Mouse (Mus musculus) heart, embryonic 10.5 days (tissue): Measurements from ENCODE around the gene Cacna1g. TPM values are rescaled to one million over a fixed set of nuclear protein-coding genes. Genes with fewer than 3 reads are reported as not detected.
A peak's percentile ranks its signal among the peaks of the same experiment; 100 is the strongest.
"Not testable (repeated sequence)": the region's sequence is repeated elsewhere in the genome, so short reads cannot be mapped to it uniquely, and the experiment has no call there.

Source experiments
- DNase-seq: peaks from one replicate; pipeline ENCODE4 v3.0.0-alpha.2; 2017; ENCODE audit warnings: low spot score
- H3K27ac ChIP-seq: fragments of 300-500 bp; sonication (generic); 2 replicates; pipeline ENCODE4 v1.5.1; 2016; ENCODE audit warnings: mild to moderate bottlenecking
- H3K27me3 ChIP-seq: fragments of 300-500 bp; sonication (generic); 2 replicates; pipeline ENCODE4 v1.6.1; 2016; ENCODE audit warnings: mild to moderate bottlenecking; ENCODE audit not compliant: poor library complexity, insufficient read depth, severe bottlenecking
- H3K36me3 ChIP-seq: fragments of 300-500 bp; sonication (generic); 2 replicates; pipeline ENCODE4 v1.6.1; 2016; ENCODE audit warnings: mild to moderate bottlenecking, moderate library complexity
- H3K4me1 ChIP-seq: fragments of 300-500 bp; sonication (generic); 2 replicates; pipeline ENCODE4 v1.6.1; 2016; ENCODE audit warnings: mild to moderate bottlenecking
- H3K4me3 ChIP-seq: fragments of 300-500 bp; sonication (generic); 2 replicates; pipeline ENCODE4 v1.5.1; 2016; ENCODE audit warnings: mild to moderate bottlenecking, moderate library complexity
- H3K9me3 ChIP-seq: fragments of 300-500 bp; sonication (generic); 2 replicates; pipeline ENCODE4 v1.6.1; 2016; ENCODE audit warnings: mild to moderate bottlenecking, moderate library complexity
- WGBS: fragments of 180-500 bp; shearing (Covaris S2); methylation state at CpG from one replicate; pipeline ENCODE4 v1.1.7; 2016; 5-methylcytosine and 5-hydroxymethylcytosine counted together
- polyA plus RNA-seq: library from polyadenylated mRNA; unstranded; fragments of >200 nt; fragmentation: Nextera tagmentation; extraction: Ambion mirVana; gene quantifications from 2 replicates; pipeline ENCODE4 v1.2.1, GENCODE M21; 2016

Cacna1g gene
- polyA plus RNA-seq, 1 experiment from 2014 or later: 2.4 TPM

DNA sequence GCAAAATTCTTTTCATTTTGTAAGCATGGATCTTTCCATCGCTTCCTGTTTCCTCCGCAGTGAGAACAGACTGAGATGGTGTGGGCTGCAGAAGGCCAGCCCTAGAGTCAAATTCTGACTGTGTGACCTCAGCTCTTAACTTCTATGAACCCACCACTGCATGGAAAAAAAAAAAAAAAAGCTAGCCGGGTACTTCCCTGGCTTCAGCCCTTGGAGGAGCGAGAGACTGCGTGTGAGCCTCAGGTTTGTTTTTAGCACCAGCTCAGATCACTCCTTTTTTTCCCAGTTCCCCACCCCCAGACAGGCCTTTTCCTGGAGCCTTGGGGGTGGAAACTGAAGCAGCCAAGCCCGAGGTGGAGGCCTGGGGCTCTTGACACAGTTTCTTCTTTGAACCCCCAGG, 68.7 kb downstream of the Cacna1g start:
- DNase-seq: no peak
- no peak overlapping the region for H3K4me3 ChIP-seq
- no peaks in the 10 kb centered on the region for H3K9me3 ChIP-seq
- peaks cover 34% of the 10 kb centered on the region for H3K4me1 ChIP-seq
- peaks cover 70% of the 10 kb centered on the region for H3K27me3 ChIP-seq
- H3K36me3 ChIP-seq: no peaks in the 10 kb centered on the region
- 40% methylated on average over 6 of the region's 6 CpGs for WGBS
- H3K27ac ChIP-seq: no peak overlapping the region

DNA sequence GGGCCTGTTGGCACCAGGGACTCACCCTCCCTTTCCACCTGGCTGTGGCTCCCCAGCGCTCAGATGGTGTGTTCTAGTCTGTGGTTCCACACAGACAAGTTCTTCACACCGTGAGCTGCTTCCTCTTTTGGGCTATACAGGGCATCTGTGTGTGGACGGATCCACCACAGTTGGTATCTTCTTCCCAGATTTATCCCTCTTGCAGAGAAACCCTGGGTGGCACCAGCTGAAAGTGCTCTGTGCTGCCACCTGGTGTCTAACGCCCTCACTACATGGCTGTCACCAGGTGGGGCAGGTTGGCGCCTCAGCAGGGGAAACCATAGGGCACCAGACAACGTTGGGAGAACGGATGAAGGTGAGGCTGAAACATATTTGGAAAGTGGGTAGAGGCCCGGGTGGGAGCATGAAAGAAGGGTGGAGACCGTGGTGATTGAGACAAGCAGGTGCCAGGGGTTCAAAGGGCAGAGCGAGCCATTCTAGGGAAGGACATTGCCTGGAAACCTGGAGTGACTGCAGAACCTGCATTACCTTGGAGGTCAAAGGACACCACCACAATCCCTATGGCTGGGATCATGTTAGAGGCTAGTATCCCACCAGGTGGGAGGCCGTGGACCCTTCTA, 69.2 kb downstream of the Cacna1g start:
- Histone ChIP-seq H3K27me3 (peaks cover 64% of the 10 kb centered on the region), H3K9me3 (no peaks in the 10 kb centered on the region), H3K36me3 (no peaks in the 10 kb centered on the region), H3K27ac (no peak overlapping the region), H3K4me1 (peaks cover 32% of the 10 kb centered on the region), H3K4me3 (no peak overlapping the region)
- DNase-seq: no peak
- 23% methylated on average over 11 of the region's 11 CpGs for WGBS

DNA sequence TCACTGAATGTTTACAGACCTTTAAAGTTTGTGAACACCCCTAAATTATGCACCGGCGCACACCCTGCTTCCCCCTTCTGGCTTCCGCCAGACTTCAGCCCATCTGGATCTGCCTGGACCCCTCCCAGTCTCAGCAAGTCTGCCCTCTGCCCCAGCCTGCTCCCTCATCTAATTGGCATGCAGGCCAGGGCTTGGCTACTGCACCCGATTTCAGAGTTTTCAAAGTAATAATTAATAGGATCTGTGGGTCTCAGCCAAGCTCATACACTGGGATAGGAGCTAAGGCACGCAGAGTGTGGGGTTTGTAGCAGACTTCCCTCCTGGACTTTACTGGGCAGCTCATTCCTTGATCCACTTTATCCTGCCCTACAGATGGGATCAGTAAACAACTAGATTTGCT, 69.8 kb downstream of the Cacna1g start:
- Histone ChIP-seq H3K4me1 (peaks cover 27% of the 10 kb centered on the region), H3K9me3 (no peaks in the 10 kb centered on the region), H3K27ac (no peak overlapping the region), H3K27me3 (peaks cover 58% of the 10 kb centered on the region), H3K4me3 (no peak overlapping the region), H3K36me3 (no peaks in the 10 kb centered on the region)
- WGBS: 58% methylated on average over 5 of the region's 5 CpGs
- DNase-seq: no peak

- peaks cover 22% of the 10 kb centered on the region for H3K4me1 ChIP-seq
- WGBS: 77% methylated on average over 10 of the region's 10 CpGs
- DNase-seq: no peak
- H3K9me3 ChIP-seq: no peaks in the 10 kb centered on the region
- H3K36me3 ChIP-seq: no peaks in the 10 kb centered on the region
- no peak overlapping the region for H3K27ac ChIP-seq
- H3K4me3 ChIP-seq: no peak overlapping the region
- H3K27me3 ChIP-seq: peaks cover 54% of the 10 kb centered on the region
Observed at GRCm38 (mm10) chr11:94403757-94404156, 70.2 kb downstream of the Cacna1g start.

DNA sequence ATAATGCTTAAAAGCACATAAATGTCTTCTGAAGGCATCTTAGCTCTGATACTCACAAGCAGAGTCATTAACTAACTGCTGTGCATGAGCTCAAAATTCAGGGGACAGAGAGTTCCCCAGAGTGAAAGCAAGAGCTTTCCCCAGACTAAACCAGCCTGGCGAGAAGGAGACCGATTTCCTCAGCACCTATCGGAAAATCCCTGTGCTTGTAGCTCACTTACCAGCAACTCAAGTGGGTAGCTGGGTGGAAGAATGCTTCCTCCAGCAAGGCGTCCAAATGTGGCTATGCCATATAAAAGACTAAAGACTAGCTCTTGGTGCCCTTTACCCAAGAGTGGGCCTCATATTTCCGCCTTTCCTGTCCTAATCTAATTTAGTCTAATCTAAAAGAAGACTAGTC, 71.3 kb downstream of the Cacna1g start:
- WGBS: 68% methylated on average over 5 of the region's 5 CpGs
- Histone ChIP-seq H3K9me3 (no peaks in the 10 kb centered on the region), H3K4me3 (no peak overlapping the region), H3K27me3 (peaks cover 47% of the 10 kb centered on the region; the same call in 1 of the 2 replicates), H3K36me3 (no peaks in the 10 kb centered on the region), H3K4me1 (peaks cover 17% of the 10 kb centered on the region), H3K27ac (no peak overlapping the region)
- no peak for DNase-seq

DNA sequence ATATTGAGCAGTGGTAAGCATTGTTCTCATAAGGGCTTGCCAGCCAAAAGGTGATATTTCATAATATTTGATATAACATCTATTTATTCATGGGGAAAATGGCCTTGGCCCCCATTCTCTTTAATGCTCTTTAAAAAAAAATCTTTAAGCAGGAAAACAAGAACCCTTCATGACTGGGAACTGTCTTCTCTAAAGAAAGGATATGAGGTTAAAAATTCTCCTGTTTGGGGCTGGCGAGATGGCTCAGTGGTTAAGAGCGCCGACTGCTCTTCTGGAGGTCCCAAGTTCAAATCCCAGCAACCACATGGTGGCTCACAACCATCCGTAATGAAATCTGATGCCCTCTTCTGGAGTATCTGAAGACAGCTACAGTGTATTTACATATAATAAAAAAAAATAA, 72.0 kb downstream of the Cacna1g start:
- not testable (repeated sequence) for H3K27ac ChIP-seq, H3K4me3 ChIP-seq, DNase-seq, H3K9me3 ChIP-seq, H3K36me3 ChIP-seq
- H3K27me3 ChIP-seq: peaks cover 40% of the 10 kb centered on the region; the same call in 1 of the 2 replicates
- 83% methylated on average over 4 of the region's 4 CpGs for WGBS
- H3K4me1 ChIP-seq: peaks cover 11% of the 10 kb centered on the region

DNA sequence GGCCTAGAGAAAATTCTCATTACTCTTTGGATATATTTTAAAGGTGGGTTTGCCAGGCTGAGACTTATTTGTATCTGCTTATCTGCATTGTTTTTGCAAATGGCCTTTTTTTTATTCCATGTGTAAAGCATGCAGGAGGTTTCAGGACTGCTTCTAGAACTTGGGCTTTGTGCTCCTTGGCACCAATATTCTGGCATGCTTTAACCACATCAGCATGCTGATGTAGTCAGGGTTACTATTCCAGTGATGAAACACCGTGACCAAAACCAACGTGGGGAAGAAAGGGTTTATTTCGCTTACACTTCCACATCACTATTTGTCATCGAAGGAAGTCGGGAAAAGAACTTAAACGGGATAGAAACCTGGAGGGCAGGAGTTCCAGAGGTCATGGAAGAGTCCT, 73.0 kb downstream of the Cacna1g start:
- Histone ChIP-seq H3K27ac (no peak overlapping the region), H3K27me3 (peaks cover 29% of the 10 kb centered on the region; the same call in 1 of the 2 replicates), H3K36me3 (no peaks in the 10 kb centered on the region), H3K4me1 (peaks cover 11% of the 10 kb centered on the region), H3K9me3 (no peaks in the 10 kb centered on the region), H3K4me3 (no peak overlapping the region)
- DNase-seq: no peak
- whole genome bisulfite sequencing: 73% methylated on average over 6 of the region's 6 CpGs

DNA sequence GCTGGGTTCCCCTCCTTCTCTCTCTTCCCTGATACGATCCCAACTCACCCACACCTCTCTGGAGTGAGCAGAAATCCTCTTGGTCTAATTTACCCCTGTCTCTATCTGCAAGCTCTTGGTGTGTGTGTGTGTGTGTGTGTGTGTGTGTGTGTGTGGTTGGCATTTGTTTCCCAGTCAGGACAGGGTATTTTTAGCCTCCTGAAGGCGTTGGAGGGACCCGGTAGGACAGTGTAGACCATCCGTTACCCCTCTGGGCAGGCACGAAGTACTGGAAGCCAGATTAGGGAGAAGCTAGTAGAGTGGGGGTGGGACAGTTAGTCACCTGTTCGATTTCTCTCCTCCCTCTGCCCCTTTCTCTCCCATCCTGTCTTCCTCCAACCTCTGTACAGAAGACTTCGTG, 79.9 kb downstream of the Cacna1g start:
- WGBS: 50% methylated on average over 7 of the region's 7 CpGs
- H3K36me3 ChIP-seq: no peaks in the 10 kb centered on the region

GRCm38 (mm10) chr11:94393490-94393889, 80.5 kb downstream of the Cacna1g start:
- not testable (repeated sequence) for H3K4me3 ChIP-seq, DNase-seq, H3K36me3 ChIP-seq, H3K27ac ChIP-seq, H3K9me3 ChIP-seq
- H3K27me3 ChIP-seq: peaks cover 41% of the 10 kb centered on the region
- WGBS: 73% methylated on average over 4 of the region's 4 CpGs
- H3K4me1 ChIP-seq: peaks cover 15% of the 10 kb centered on the region

More for the DNA sequence above, 79.9 kb downstream of the Cacna1g start:
- peaks cover 15% of the 10 kb centered on the region for H3K4me1 ChIP-seq
- H3K4me3 ChIP-seq: no peak overlapping the region
- peaks cover 41% of the 10 kb centered on the region for H3K27me3 ChIP-seq
- H3K27ac ChIP-seq: no peak overlapping the region
- H3K9me3 ChIP-seq: no peaks in the 10 kb centered on the region
- no peak for DNase-seq

DNA sequence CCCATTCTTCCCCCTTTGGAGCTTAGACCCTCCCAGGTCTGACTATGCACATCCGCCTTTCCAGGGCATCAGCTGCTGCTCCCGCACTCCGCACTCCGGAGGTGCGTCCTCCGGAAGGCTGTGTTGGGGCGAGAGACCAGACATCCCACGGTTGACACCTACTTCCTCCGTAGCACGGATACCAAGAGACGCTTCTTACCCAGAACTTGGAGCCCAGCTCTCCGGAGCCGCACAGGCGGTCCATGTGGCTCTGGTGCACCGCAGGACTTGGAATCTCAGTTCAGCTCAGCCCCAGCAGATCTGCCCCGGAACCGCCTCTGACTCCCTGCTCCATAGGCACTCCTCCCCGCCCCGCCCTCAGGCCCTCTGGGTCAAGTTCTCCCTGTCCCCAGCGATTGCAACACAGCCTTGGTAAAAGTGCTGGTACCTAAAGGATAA, 81.3 kb downstream of the Cacna1g start, which contains the start of gene Abcc3:
Abcc3 (minus strand) TSS at position 326 of the 438 bp plus-strand sequence.
- H3K27me3 ChIP-seq: peaks cover 41% of the 10 kb centered on the region
- DNase-seq: no peak
- H3K4me1 ChIP-seq: peaks cover 15% of the 10 kb centered on the region
- peak within 1 kb of the TSS; percentile 54; the same call in 1 of the 2 replicates for H3K27ac ChIP-seq
- H3K4me3 ChIP-seq: peak within 1 kb of the TSS; percentile 55
- WGBS: 3% methylated on average over 20 of the region's 20 CpGs
- H3K36me3 ChIP-seq: no peaks in the 10 kb centered on the region
- H3K9me3 ChIP-seq: no peaks in the 10 kb centered on the region

DNA sequence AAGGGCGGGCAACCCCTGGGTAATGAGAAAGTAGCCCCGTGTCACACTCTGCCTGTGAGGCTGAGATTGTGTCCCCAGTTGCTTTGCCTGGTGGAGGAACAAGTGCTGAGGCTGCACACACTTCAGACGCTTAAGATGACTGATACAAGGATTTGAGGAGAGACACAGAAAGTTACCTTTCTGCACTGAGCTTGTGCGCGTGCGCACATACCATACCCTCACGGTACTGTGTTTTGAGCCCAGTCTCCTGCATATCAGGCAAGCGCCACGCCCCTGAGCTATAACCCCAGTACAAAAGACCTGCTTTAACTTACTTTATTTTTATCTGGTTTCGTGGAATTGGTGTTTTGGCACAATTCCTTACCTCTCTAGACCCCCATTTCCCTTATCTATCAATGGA, 82.3 kb downstream of the Cacna1g start:
- Histone ChIP-seq H3K4me3 (no peak overlapping the region), H3K27me3 (peaks cover 41% of the 10 kb centered on the region), H3K4me1 (peaks cover 18% of the 10 kb centered on the region), H3K9me3 (no peaks in the 10 kb centered on the region), H3K27ac (no peak overlapping the region), H3K36me3 (no peaks in the 10 kb centered on the region)
- WGBS: 83% methylated on average over 10 of the region's 10 CpGs
- no peak for DNase-seq

DNA sequence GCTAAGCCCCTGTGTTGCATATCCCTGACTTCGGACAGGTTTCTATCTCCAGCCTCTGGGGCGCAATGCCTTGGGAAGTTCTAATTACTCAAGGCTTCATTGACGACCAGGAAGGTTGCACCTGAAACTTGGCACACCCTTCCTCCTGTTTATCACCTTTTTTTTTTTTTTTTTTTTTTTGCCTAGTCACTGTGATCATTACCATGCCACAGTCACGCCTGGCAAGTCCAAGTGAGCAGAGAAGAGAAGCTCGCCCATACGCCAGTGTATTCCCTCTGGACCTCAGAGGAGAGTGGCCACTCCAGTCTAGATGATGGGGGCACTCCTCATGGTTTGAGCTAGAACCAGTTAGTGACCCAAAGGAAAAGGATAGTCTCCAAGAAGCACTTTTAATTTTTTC, 83.2 kb downstream of the Cacna1g start:
- H3K4me1 ChIP-seq: peaks cover 26% of the 10 kb centered on the region
- 78% methylated on average over 6 of the region's 6 CpGs for WGBS
- no peak overlapping the region for H3K27ac ChIP-seq
- H3K27me3 ChIP-seq: peaks cover 41% of the 10 kb centered on the region
- H3K9me3 ChIP-seq: no peaks in the 10 kb centered on the region
- no peak for DNase-seq
- H3K36me3 ChIP-seq: no peaks in the 10 kb centered on the region
- H3K4me3 ChIP-seq: no peak overlapping the region

DNA sequence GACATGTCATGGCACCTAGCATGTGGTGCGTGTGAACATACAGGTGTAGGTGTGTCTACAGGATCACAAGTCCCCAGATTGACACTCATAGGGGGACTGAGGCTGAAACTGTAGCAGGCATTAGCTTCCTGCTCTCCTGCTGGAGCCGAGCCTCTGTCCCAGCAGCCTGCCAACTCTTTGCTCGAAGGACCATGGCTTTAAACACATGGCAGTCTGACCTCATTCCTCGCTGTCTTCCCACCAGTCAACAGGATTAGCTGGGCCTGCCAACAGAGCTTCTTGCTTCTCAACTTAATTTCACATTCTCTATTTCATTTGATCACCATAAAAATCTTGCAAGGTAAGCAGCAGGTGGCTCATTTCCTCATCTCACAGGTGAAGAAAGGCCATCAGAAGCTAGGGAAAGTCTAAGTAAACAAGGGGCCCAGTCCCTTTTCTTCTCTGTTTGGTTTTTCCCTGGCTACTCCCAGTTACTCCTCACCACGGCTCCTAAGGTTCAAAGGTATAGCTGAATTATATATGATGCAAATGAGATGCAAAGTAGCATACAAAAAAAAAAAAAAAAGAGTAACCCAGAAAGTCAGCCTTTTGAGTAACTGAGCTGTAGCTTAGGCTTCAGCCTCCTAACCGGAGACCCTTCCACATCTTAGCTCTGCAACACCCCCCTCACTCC, 84.1 kb downstream of the Cacna1g start:
- whole genome bisulfite sequencing: 63% methylated on average over 6 of the region's 6 CpGs
- no peak overlapping the region for H3K27ac ChIP-seq
- DNase-seq: no peak
- no peak overlapping the region for H3K4me3 ChIP-seq
- no peaks in the 10 kb centered on the region for H3K9me3 ChIP-seq
- no peaks in the 10 kb centered on the region for H3K36me3 ChIP-seq
- peaks cover 47% of the 10 kb centered on the region for H3K27me3 ChIP-seq
- H3K4me1 ChIP-seq: peaks cover 32% of the 10 kb centered on the region
